Mouse (Mus musculus) MEL (cell line): ENCODE results near the gene Tlr6. TPM values are rescaled to one million over a fixed set of nuclear protein-coding genes. Genes with fewer than 3 reads are reported as not detected.

Source experiments
- DNase-seq: peaks from one replicate; pipeline ENCODE4 v3.0.0; 2011; ENCODE audit warnings: low read depth, low spot score
- H3K27ac ChIP-seq: 2 replicates; pipeline ENCODE4 v1.5.1; 2012; ENCODE audit warnings: low read depth, mild to moderate bottlenecking, control low read depth, low read length, moderate library complexity; ENCODE audit not compliant: control insufficient read depth
- H3K27me3 ChIP-seq, 2 experiments: fragments of 150-350 bp in 1 of 2; sonication (generic) in 1 of 2; 2 replicates each; pipeline ENCODE4 v1.6.1; 2012; ENCODE audit warnings: low read length in 2 of 2, mild to moderate bottlenecking in 2 of 2, improper control_type of control experiment in 1 of 2, moderate library complexity in 1 of 2; ENCODE audit not compliant: insufficient read depth in 2 of 2, control insufficient read depth in 1 of 2
- H3K36me3 ChIP-seq, 2 experiments: 2 replicates each; pipeline ENCODE4 v1.6.1; 2012 to 2014; ENCODE audit warnings: low read length in 2 of 2, improper control_type of control experiment in 1 of 2, inconsistent platforms in 1 of 2, mild to moderate bottlenecking in 1 of 2; ENCODE audit not compliant: insufficient read depth in 2 of 2, control insufficient read depth in 1 of 2
- H3K4me1 ChIP-seq, 2 experiments: fragments of 150-350 bp in 1 of 2; sonication (generic) in 1 of 2; 2 replicates each; pipeline ENCODE4 v1.6.1; 2012; ENCODE audit warnings: low read length in 2 of 2, improper control_type of control experiment in 1 of 2, mild to moderate bottlenecking in 1 of 2; ENCODE audit not compliant: insufficient read depth in 2 of 2, control insufficient read depth in 1 of 2
- H3K4me3 ChIP-seq, 2 experiments: fragments of 150-350 bp in 1 of 2; sonication (generic) in 1 of 2; 2 replicates each; pipeline ENCODE4 v1.5.1; 2012; ENCODE audit warnings: low read depth in 2 of 2, low read length in 2 of 2, mild to moderate bottlenecking in 2 of 2, moderate library complexity in 2 of 2, control low read depth in 1 of 2, improper control_type of control experiment in 1 of 2; ENCODE audit not compliant: control insufficient read depth in 1 of 2, insufficient read depth in 1 of 2
- H3K79me2 ChIP-seq: 2 replicates; pipeline ENCODE4 v1.6.1; 2012; ENCODE audit warnings: mild to moderate bottlenecking, low read length, moderate library complexity; ENCODE audit not compliant: control insufficient read depth, poor library complexity, insufficient read depth
- H3K9ac ChIP-seq: 2 replicates; pipeline ENCODE4 v1.6.1; 2012; ENCODE audit warnings: low read depth, mild to moderate bottlenecking, control low read depth, low read length, moderate library complexity; ENCODE audit not compliant: control insufficient read depth, poor library complexity, severe bottlenecking
- H3K9me3 ChIP-seq: fragments of 150-350 bp; sonication (generic); replicated peaks from 2 replicates; pipeline ENCODE4 v1.6.1; 2012; ENCODE audit warnings: mild to moderate bottlenecking, low read length, improper control_type of control experiment, moderate library complexity; ENCODE audit not compliant: insufficient read depth
- E2F4 ChIP-seq: IDR thresholded peaks from 2 replicates; pipeline ENCODE4 v1.6.1; 2011; ENCODE audit warnings: low read depth, low read length, improper control_type of control experiment, borderline replicate concordance
- ELF1 ChIP-seq: IDR thresholded peaks from 2 replicates; pipeline ENCODE4 v1.6.1; 2014; ENCODE audit warnings: low read depth, mild to moderate bottlenecking, inconsistent platforms, low read length, improper control_type of control experiment, moderate library complexity
- EP300 ChIP-seq, 2 experiments: IDR thresholded peaks; 2 replicates each; pipeline ENCODE4 v1.6.1; 2011; ENCODE audit warnings: improper control_type of control experiment in 2 of 2, low read length in 2 of 2, low read depth in 1 of 2, mild to moderate bottlenecking in 1 of 2
- GABPA ChIP-seq: IDR thresholded peaks from 2 replicates; pipeline ENCODE4 v1.6.1; 2012; ENCODE audit warnings: low read depth, mild to moderate bottlenecking, inconsistent platforms, low read length, improper control_type of control experiment, moderate library complexity
- GATA1 ChIP-seq: IDR thresholded peaks from 2 replicates; pipeline ENCODE4 v1.6.1; 2011; ENCODE audit warnings: low read depth, low read length, improper control_type of control experiment
- JUND ChIP-seq: IDR thresholded peaks from 2 replicates; pipeline ENCODE4 v1.6.1; 2011; ENCODE audit warnings: low read depth, mild to moderate bottlenecking, improper control_type of control experiment, low read length
- MAFK ChIP-seq: IDR thresholded peaks from 2 replicates; pipeline ENCODE4 v1.6.1; 2011; ENCODE audit warnings: low read depth, mild to moderate bottlenecking, low read length, improper control_type of control experiment, borderline replicate concordance
- MAZ ChIP-seq: IDR thresholded peaks from 2 replicates; pipeline ENCODE4 v1.6.1; 2012; ENCODE audit warnings: low read depth, mild to moderate bottlenecking, inconsistent platforms, low read length, improper control_type of control experiment
- MXI1 ChIP-seq: IDR thresholded peaks from 2 replicates; pipeline ENCODE4 v1.6.1; 2011; ENCODE audit warnings: mild to moderate bottlenecking, low read depth, low read length, improper control_type of control experiment
- MYC ChIP-seq: IDR thresholded peaks from 2 replicates; pipeline ENCODE4 v1.6.1; 2011; ENCODE audit warnings: low read depth, mild to moderate bottlenecking, low read length, improper control_type of control experiment, moderate library complexity
- NELFE ChIP-seq: IDR thresholded peaks from 2 replicates; pipeline ENCODE4 v1.6.1; 2011; ENCODE audit warnings: low read depth, low read length, improper control_type of control experiment
- NRF1 ChIP-seq: IDR thresholded peaks from 2 replicates; pipeline ENCODE4 v1.6.1; 2014; ENCODE audit warnings: low read depth, mild to moderate bottlenecking, inconsistent platforms, low read length, improper control_type of control experiment, moderate library complexity; ENCODE audit not compliant: poor library complexity, insufficient read depth, severe bottlenecking
- POLR2AphosphoS2 ChIP-seq: IDR thresholded peaks from 2 replicates; pipeline ENCODE4 v1.6.1; 2011; ENCODE audit warnings: low read length, improper control_type of control experiment
- RAD21 ChIP-seq: IDR thresholded peaks from 2 replicates; pipeline ENCODE4 v1.6.1; 2011; ENCODE audit warnings: mild to moderate bottlenecking, low read depth, low read length, improper control_type of control experiment
- SIN3A ChIP-seq: IDR thresholded peaks from 2 replicates; pipeline ENCODE4 v1.6.1; 2012; ENCODE audit warnings: low read length, improper control_type of control experiment, inconsistent platforms
- UBTF ChIP-seq: IDR thresholded peaks from 2 replicates; pipeline ENCODE4 v1.6.1; 2012; ENCODE audit warnings: low read depth, mild to moderate bottlenecking, inconsistent platforms, low read length, improper control_type of control experiment, moderate library complexity, borderline replicate concordance; ENCODE audit not compliant: insufficient read depth
- USF1 ChIP-seq: IDR thresholded peaks from 2 replicates; pipeline ENCODE4 v1.6.1; 2014; ENCODE audit warnings: low read depth, mild to moderate bottlenecking, inconsistent platforms, low read length, improper control_type of control experiment, moderate library complexity
- USF2 ChIP-seq, 2 experiments: IDR thresholded peaks; 2 replicates each; pipeline ENCODE4 v1.6.1; 2011 to 2012; ENCODE audit warnings: improper control_type of control experiment in 2 of 2, low read length in 2 of 2, borderline replicate concordance in 1 of 2, inconsistent platforms in 1 of 2, low read depth in 1 of 2, mild to moderate bottlenecking in 1 of 2; ENCODE audit not compliant: insufficient read depth in 1 of 2
- ZC3H11A ChIP-seq: IDR thresholded peaks from 2 replicates; pipeline ENCODE4 v1.6.1; 2012; ENCODE audit warnings: low read depth, mild to moderate bottlenecking, inconsistent platforms, low read length, improper control_type of control experiment
- ZKSCAN1 ChIP-seq: IDR thresholded peaks from 2 replicates; pipeline ENCODE4 v1.6.1; 2012; ENCODE audit warnings: low read depth, mild to moderate bottlenecking, inconsistent platforms, low read length, improper control_type of control experiment, moderate library complexity
- polyA plus RNA-seq, 2 experiments: library from polyadenylated mRNA; stranded (reverse) in 1 of 2; unstranded in 1 of 2; fragments of >175 nt in 1 of 2; fragments of >200 nt in 1 of 2; gene quantifications; 2 replicates each; pipeline versions ENCODE4 v1.2.1 to v1.2.4; 2012; ENCODE audit warnings: low replicate concordance in 2 of 2, low read depth in 1 of 2; ENCODE audit not compliant: insufficient read length in 2 of 2, insufficient read depth in 1 of 2, missing spikeins in 1 of 2
- total RNA-seq: library from RNA; depleted of rRNA; stranded (reverse); fragments of 300-350 nt; gene quantifications from 2 replicates; pipeline ENCODE4 v1.2.3, GENCODE M21; 2012

Gene Tlr6
- total and polyA plus RNA-seq, 3 experiments: 0.19 to 0.36 TPM; not detected in 1

DNA sequence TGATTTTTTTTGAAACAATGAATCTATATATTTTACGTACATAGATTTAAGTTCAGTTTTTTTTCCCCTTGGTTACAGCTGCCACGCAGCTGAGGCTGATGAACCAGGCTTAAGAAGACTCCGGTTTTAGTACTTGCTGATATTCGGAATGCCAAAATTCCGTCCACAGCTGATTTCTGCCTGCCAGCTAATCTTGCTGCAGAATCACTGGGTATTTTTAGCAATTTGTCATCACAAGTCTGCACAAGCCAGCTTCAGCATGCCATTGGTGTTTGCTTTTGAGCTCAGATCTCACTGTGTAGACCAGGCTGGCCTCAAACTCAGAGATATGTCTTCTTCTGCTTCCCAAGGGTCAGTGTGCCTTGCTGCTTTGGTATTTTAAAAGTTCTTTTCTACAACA is 8.4 kb downstream of the Tlr6 start:
- Histone ChIP-seq H3K4me1 (no peaks in the 10 kb centered on the region), H3K9ac (no peak overlapping the region), H3K27me3 (peaks cover 10 to 11% of the 10 kb centered on the region in 2 experiments), H3K36me3 (no peaks in the 10 kb centered on the region), H3K27ac (no peak overlapping the region), H3K79me2 (no peaks in the 10 kb centered on the region), H3K4me3 (no peak overlapping the region), H3K9me3 (no peaks in the 10 kb centered on the region)
- no peak for DNase-seq
- TF ChIP-seq E2F4 (no peak), EP300 (IDR thresholded peaks at IDR 0.05; ENCODE audit: low read depth in 1 of 2, low read length in 2 of 2) (no peak), NELFE (no peak), RAD21 (no peak), ZKSCAN1 (no peak), NRF1 (no peak), POLR2AphosphoS2 (no peak), MAFK (no peak), MXI1 (no peak), ELF1 (no peak), JUND (no peak), USF2 (IDR thresholded peaks at IDR 0.05; ENCODE audit: borderline replicate concordance in 1 of 2, insufficient read depth in 1 of 2, low read depth in 1 of 2, low read length in 2 of 2) (no peak), MAZ (no peak)

DNA sequence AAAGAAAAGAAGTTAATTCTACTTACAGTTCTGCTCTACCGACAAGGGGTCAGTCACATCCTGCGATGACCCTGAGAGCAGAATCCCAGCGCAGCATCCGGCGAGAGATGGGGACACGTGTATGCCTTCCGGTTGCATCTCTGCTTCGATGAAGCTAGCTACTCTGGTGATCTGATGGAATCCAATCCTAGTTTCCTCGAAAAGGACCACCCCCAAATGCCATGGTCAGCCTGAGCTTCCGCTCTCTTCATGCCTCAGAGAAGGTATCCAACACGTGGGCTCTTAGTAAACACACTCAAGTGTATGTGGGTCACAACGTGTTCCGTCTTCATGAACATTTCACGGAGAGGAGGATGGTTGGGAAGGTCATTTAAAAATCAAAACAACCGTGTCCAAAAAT is 27.1 kb downstream of the Tlr6 start:
- Histone ChIP-seq H3K9me3 (no peaks in the 10 kb centered on the region), H3K4me1 (no peaks in the 10 kb centered on the region), H3K27ac (no peak overlapping the region), H3K4me3 (no peak overlapping the region), H3K79me2 (no peaks in the 10 kb centered on the region), H3K36me3 (no peaks in the 10 kb centered on the region), H3K27me3 (peaks cover 3 to 4% of the 10 kb centered on the region in 2 experiments), H3K9ac (no peak overlapping the region)
- DNase-seq: no peak
- no peak for TF ChIP-seq ZC3H11A
- TF ChIP-seq SIN3A: no peak
- no peak for TF ChIP-seq MAFK
- no peak for TF ChIP-seq MAZ
- TF ChIP-seq GABPA: no peak
- TF ChIP-seq RAD21: no peak
- TF ChIP-seq MYC: no peak
- no peak for TF ChIP-seq GATA1
- no peak for TF ChIP-seq USF1
- TF ChIP-seq UBTF: no peak
